Comparison of ENCODE assay signal across 8 mouse cellular contexts in the genomic region with DNA sequence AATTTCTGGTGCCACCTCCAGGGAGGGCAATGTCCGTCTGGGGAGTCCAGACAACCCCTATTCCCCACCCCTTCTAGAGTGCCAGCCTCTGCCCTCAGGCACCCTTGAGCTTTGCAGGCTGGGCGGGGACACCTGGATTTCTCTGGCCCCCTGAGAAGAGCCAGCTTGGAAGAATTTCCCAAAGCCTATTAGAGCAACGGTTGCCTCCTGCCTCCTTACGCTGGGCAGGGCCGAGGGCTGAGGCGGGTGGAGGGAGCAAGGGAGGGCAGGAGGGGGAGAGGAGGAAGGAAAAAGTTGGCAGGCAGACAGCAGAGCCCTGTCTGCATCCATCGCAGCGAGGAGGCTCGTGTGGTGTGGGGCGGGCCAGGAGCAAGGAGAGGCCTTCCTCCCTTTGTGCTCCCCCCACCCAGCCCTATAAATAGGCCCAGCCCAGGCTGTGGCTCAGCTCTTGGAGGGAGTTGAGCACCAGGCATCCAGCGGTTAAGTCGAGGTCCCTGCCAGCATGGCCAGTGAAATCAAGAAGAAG. TPM values are rescaled to one million over a fixed set of nuclear protein-coding genes. Genes with fewer than 3 reads are reported as not detected.
A peak's percentile ranks its signal among the peaks of the same experiment; 100 is the strongest.
DNase-seq lines count a peak whose midpoint lies in the region; ATAC-seq and TF ChIP-seq lines count a peak whose summit lies in the region.

A gene (plus strand): TSS at position 444 of the 526 bp plus-strand sequence.

- H3K4me2 ChIP-seq in hindbrain, embryonic 13.5 days = 0 out of 2 replicates have a peak within 1 kb of the TSS, but pooled peaks have one; percentile 3
- H3K4me2 ChIP-seq in midbrain, embryonic 16.5 days (ENCODE audit: low read length) = no peak within 1 kb of the TSS

- DNase-seq in thymus, adult 2 months = no peak
- DNase-seq in thymus, postnatal 36 days = no peak
- peak; percentile 54 for DNase-seq in gastrocnemius, adult 18-20 months (ENCODE audit: low spot score)
- DNase-seq in liver = peak; percentile 75
- DNase-seq in urinary bladder, postnatal 4 days (ENCODE audit: low spot score in 2 of 2) = peak; percentile 62 to 70
- no peak for DNase-seq in layer of hippocampus, adult 8-10 months (ENCODE audit: low spot score in 2 of 2)

- ATAC-seq in hindbrain, embryonic 13.5 days (ENCODE audit: low FRiP score) = peak; percentile 69
- ATAC-seq in midbrain, embryonic 16.5 days = peak; percentile 70

- no peaks in the 10 kb centered on the region for H3K9me3 ChIP-seq in hindbrain, embryonic 13.5 days
- H3K9me3 ChIP-seq in midbrain, embryonic 16.5 days (replicated peaks; ENCODE audit: control insufficient read depth, low read length, poor library complexity, severe bottlenecking) = no peaks in the 10 kb centered on the region

- H3K27me3 ChIP-seq in thymus, adult 2 months (ENCODE audit: control insufficient read depth, insufficient read depth, low read length) = no peaks in the 10 kb centered on the region
- peaks cover 4% of the 10 kb centered on the region; the same call in 1 of the 2 replicates for H3K27me3 ChIP-seq in hindbrain, embryonic 13.5 days
- H3K27me3 ChIP-seq in midbrain, embryonic 16.5 days (ENCODE audit: control insufficient read depth, insufficient read depth, low read depth, low read length) = no peaks in the 10 kb centered on the region

- 15% methylated on average over 12 of the region's 12 CpGs for WGBS in thymus, adult 2 months
- 26% methylated on average over 12 of the region's 12 CpGs for WGBS in hindbrain, embryonic 13.5 days
- WGBS in midbrain, embryonic 16.5 days = 22% methylated on average over 10 of the region's 12 CpGs

- no peak within 1 kb of the TSS for H3K27ac ChIP-seq in thymus, adult 2 months (ENCODE audit: control insufficient read depth, insufficient read depth, low read length)
- H3K27ac ChIP-seq in hindbrain, embryonic 13.5 days = no peak within 1 kb of the TSS
- H3K27ac ChIP-seq in midbrain, embryonic 16.5 days (ENCODE audit: low read length) = no peak within 1 kb of the TSS

- H3K9ac ChIP-seq in hindbrain, embryonic 13.5 days = peak within 1 kb of the TSS; percentile 10; the same call in 1 of the 2 replicates
- no peak within 1 kb of the TSS for H3K9ac ChIP-seq in midbrain, embryonic 16.5 days (ENCODE audit: low read depth, low read length)

- no peaks in the 10 kb centered on the region for H3K4me1 ChIP-seq in thymus, adult 2 months (replicated peaks; ENCODE audit: control insufficient read depth, insufficient read depth, low read length)
- peaks cover 39% of the 10 kb centered on the region for H3K4me1 ChIP-seq in hindbrain, embryonic 13.5 days (replicated peaks)
- H3K4me1 ChIP-seq in midbrain, embryonic 16.5 days (ENCODE audit: control insufficient read depth, insufficient read depth, low read length) = peaks cover 7% of the 10 kb centered on the region

- H3K4me3 ChIP-seq in thymus, adult 2 months (ENCODE audit: control insufficient read depth, insufficient read depth, low read length) = no peak within 1 kb of the TSS
- H3K4me3 ChIP-seq in hindbrain, embryonic 13.5 days = no peak within 1 kb of the TSS
- no peak within 1 kb of the TSS for H3K4me3 ChIP-seq in midbrain, embryonic 16.5 days (ENCODE audit: low read depth, low read length)

- H3K36me3 ChIP-seq in thymus, adult 2 months (ENCODE audit: control insufficient read depth, insufficient read depth, low read length) = no peaks in the 10 kb centered on the region
- H3K36me3 ChIP-seq in hindbrain, embryonic 13.5 days = no peaks in the 10 kb centered on the region
- H3K36me3 ChIP-seq in midbrain, embryonic 16.5 days (ENCODE audit: control insufficient read depth, insufficient read depth, low read length) = no peaks in the 10 kb centered on the region

- TF ChIP-seq POLR2A in thymus, adult 2 months (IDR thresholded peaks at IDR 0.05; ENCODE audit: control insufficient read depth, extremely low read depth, insufficient read depth, low read length, poor library complexity) = no peak

- no peak for TF ChIP-seq CTCF in thymus, adult 2 months (IDR thresholded peaks at IDR 0.05; ENCODE audit: borderline replicate concordance, control insufficient read depth, extremely low read depth, insufficient read depth, low read length, poor library complexity)

RNA-seq across cellular contexts. Expression of the gene that starts here (rescaled TPM):
- 77.6 and 119 TPM in 2 replicates for polyA plus RNA-seq in thymus, adult 2 months (2012; rRNA removed)
- 100 to 1,000 TPM; 212 to 215 TPM for total RNA-seq in gastrocnemius, adult 18-20 months (2021)
- 14.5 and 20.5 TPM in 2 replicates for polyA plus RNA-seq in hindbrain, embryonic 13.5 days (2015; fragmentation: Nextera tagmentation; extraction: Ambion mirVana)
- 4.8 and 5.4 TPM in 2 replicates for polyA plus RNA-seq in midbrain, embryonic 16.5 days (2015; fragmentation: Nextera tagmentation; extraction: Ambion mirVana)
- 1 to 10 TPM in 2 of 4 experiments, under 1 TPM in 2; 0.19 to 1.3 (median 0.85) TPM for total RNA-seq in layer of hippocampus, adult 8-10 months (2022)

Comparison
In these comparisons a context has a peak if more than half of its experiments do, and no peak if none do; other contexts are left out.
1. RNA of the gene that starts here (total RNA-seq): 212 to 215 TPM in gastrocnemius, adult 18-20 months; 0.19 to 1.3 TPM in layer of hippocampus, adult 8-10 months; every median in the first group is over 10 times any median in the second.
2. DNase-seq: peak in gastrocnemius, adult 18-20 months (single experiment), liver (single experiment) and urinary bladder, postnatal 4 days (2 of 2); none in thymus, adult 2 months (single experiment), thymus, postnatal 36 days (0 of 2) and layer of hippocampus, adult 8-10 months (0 of 2).